Mouse (Mus musculus) central nervous system, embryonic 11.5 days (tissue): ENCODE results near the gene Mdga1. TPM values are rescaled to one million over a fixed set of nuclear protein-coding genes. Genes with fewer than 3 reads are reported as not detected.

ENCODE experiments used
- polyA plus RNA-seq: library from polyadenylated mRNA; depleted of rRNA; stranded (reverse); fragments of >200 nt; gene quantifications from 2 replicates; pipeline ENCODE4 v1.2.3, GENCODE M21; 2012; rRNA removed

Mdga1 gene
- 13.5 and 20.5 TPM in 2 replicates for polyA plus RNA-seq

GRCm38 (mm10) chr17:29970037-29970555 lies at the start of gene Mdga1:
Gene Mdga1, minus strand, starts transcription at chr17:29970087.

GRCm38 (mm10) chr17:30004203-30005102 lies 34.6 kb upstream of the Mdga1 start, which contains the start of gene Zfand3:
Gene Zfand3, plus strand, starts transcription at chr17:30004733.

Other genes starting within 250 kb of the Mdga1 start
- gene Zfand3, start 34.6 kb upstream of the Mdga1 start, polyA plus RNA-seq: 135 and 138 TPM in 2 replicates